Mouse (Mus musculus) C2C12 (cell line): ENCODE data around the gene Nme9. TPM values are rescaled to one million over a fixed set of nuclear protein-coding genes. Genes with fewer than 3 reads are reported as not detected.

ENCODE experiments used
- H3K27me3 ChIP-seq: one replicate; pipeline ENCODE4 v1.6.1; 2011; ENCODE audit not compliant: control insufficient read depth, insufficient read depth, insufficient read length
- H3K36me3 ChIP-seq: one replicate; pipeline ENCODE4 v1.6.1; 2011; ENCODE audit not compliant: control insufficient read depth, insufficient read depth
- H3K4me3 ChIP-seq: one replicate; pipeline ENCODE4 v1.5.1; 2011; ENCODE audit warnings: mild to moderate bottlenecking, control low read depth; ENCODE audit not compliant: poor library complexity, insufficient read depth, severe bottlenecking
- H3K79me2 ChIP-seq: one replicate; pipeline ENCODE4 v1.6.1; 2011; ENCODE audit not compliant: control insufficient read depth, insufficient read depth
- H3K79me3 ChIP-seq: one replicate; pipeline ENCODE4 v1.6.1; 2011; ENCODE audit warnings: low read depth, control low read depth
- H3ac ChIP-seq: one replicate; pipeline ENCODE3; 2011; ENCODE audit warnings: low read depth; ENCODE audit not compliant: control insufficient read depth, insufficient read length
- CEBPB ChIP-seq: IDR thresholded peaks from one replicate; pipeline ENCODE4 v1.6.1; 2011; ENCODE audit warnings: low read depth, mild to moderate bottlenecking, control low read depth, moderate library complexity
- CTCF ChIP-seq: IDR thresholded peaks from one replicate; pipeline ENCODE4 v1.5.1; 2011; ENCODE audit not compliant: control insufficient read depth, insufficient read depth, insufficient read length
- FOSL1 ChIP-seq: IDR thresholded peaks from one replicate; pipeline ENCODE4 v1.8.0; 2011; ENCODE audit warnings: mild to moderate bottlenecking, low read length; ENCODE audit not compliant: poor library complexity, insufficient read depth, severe bottlenecking
- MAX ChIP-seq: IDR thresholded peaks from one replicate; pipeline ENCODE4 v1.6.1; 2011; ENCODE audit warnings: mild to moderate bottlenecking, control low read depth
- MYOD1 ChIP-seq: IDR thresholded peaks from one replicate; pipeline ENCODE4 v1.6.1; 2011; ENCODE audit warnings: low read depth; ENCODE audit not compliant: control insufficient read depth, insufficient read length
- MYOG ChIP-seq: IDR thresholded peaks from one replicate; pipeline ENCODE4 v1.6.1; 2011; ENCODE audit not compliant: control insufficient read depth, insufficient read length; ENCODE audit errors: extremely low read depth
- USF1 ChIP-seq: IDR thresholded peaks from one replicate; pipeline ENCODE4 v1.6.1; 2011; ENCODE audit warnings: low read depth, mild to moderate bottlenecking, control low read depth, moderate library complexity
- polyA plus RNA-seq: library from polyadenylated mRNA; unstranded; fragments of >200 nt; fragmentation: generic; extraction: Trizol; gene quantifications from one replicate; pipeline ENCODE4 v1.2.1, GENCODE M21; 2012; ENCODE audit warnings: missing spikeins

Nme9 gene
- polyA plus RNA-seq, 1 experiment = not detected

- no peaks in the 10 kb centered on the region for H3K36me3 ChIP-seq
- TF ChIP-seq CEBPB = no peak
- no peak for TF ChIP-seq USF1
- no peak for TF ChIP-seq MAX
- TF ChIP-seq CTCF = no peak
- no peak for TF ChIP-seq FOSL1
- TF ChIP-seq MYOG = no peak
- TF ChIP-seq MYOD1 = no peak
- H3K4me3 ChIP-seq = no peak overlapping the region
- H3K27me3 ChIP-seq = no peaks in the 10 kb centered on the region
- no peak overlapping the region for H3ac ChIP-seq
- peaks cover under 1% of the 10 kb centered on the region for H3K79me2 ChIP-seq
- no peaks in the 10 kb centered on the region for H3K79me3 ChIP-seq
Observed at GRCm38 (mm10) chr9:99425262-99425661, 26.0 kb upstream of the Nme9 start.

- Histone ChIP-seq H3K79me2 (peaks cover 17% of the 10 kb centered on the region), H3K79me3 (no peaks in the 10 kb centered on the region), H3ac (no peak overlapping the region), H3K36me3 (no peaks in the 10 kb centered on the region), H3K27me3 (no peaks in the 10 kb centered on the region), H3K4me3 (no peak overlapping the region)
- TF ChIP-seq MYOD1 (no peak), CTCF (no peak), CEBPB (no peak), USF1 (no peak), MYOG (no peak), MAX (no peak), FOSL1 (no peak)
Observed at GRCm38 (mm10) chr9:99428601-99429331, 22.5 kb upstream of the Nme9 start.

- TF ChIP-seq CEBPB (no peak), MYOD1 (no peak), USF1 (no peak), MYOG (no peak), CTCF (no peak), FOSL1 (no peak), MAX (no peak)
Observed at GRCm38 (mm10) chr9:99429845-99430244, 21.4 kb upstream of the Nme9 start.

GRCm38 (mm10) chr9:99430806-99431205 is 20.5 kb upstream of the Nme9 start:
- peaks cover 31% of the 10 kb centered on the region for H3K79me2 ChIP-seq
- no peak overlapping the region for H3K4me3 ChIP-seq
- no peaks in the 10 kb centered on the region for H3K36me3 ChIP-seq
- H3K79me3 ChIP-seq = no peaks in the 10 kb centered on the region
- no peaks in the 10 kb centered on the region for H3K27me3 ChIP-seq
- peak; percentile 84 for TF ChIP-seq USF1
- no peak for TF ChIP-seq FOSL1
- H3ac ChIP-seq = no peak overlapping the region

More at GRCm38 (mm10) chr9:99429845-99430244, 21.4 kb upstream of the Nme9 start:
- Histone ChIP-seq H3K36me3 (no peaks in the 10 kb centered on the region), H3K27me3 (no peaks in the 10 kb centered on the region), H3K79me2 (peaks cover 24% of the 10 kb centered on the region), H3K4me3 (no peak overlapping the region), H3ac (no peak overlapping the region), H3K79me3 (no peaks in the 10 kb centered on the region)

GRCm38 (mm10) chr9:99431346-99431745 is 19.9 kb upstream of the Nme9 start:
- H3K4me3 ChIP-seq = no peak overlapping the region
- no peaks in the 10 kb centered on the region for H3K27me3 ChIP-seq
- no peaks in the 10 kb centered on the region for H3K36me3 ChIP-seq
- no peak for TF ChIP-seq CEBPB
- TF ChIP-seq CTCF = no peak
- no peak for TF ChIP-seq MYOD1
- no peak for TF ChIP-seq MYOG
- no peak for TF ChIP-seq USF1
- no peak for TF ChIP-seq MAX
- TF ChIP-seq FOSL1 = no peak
- H3ac ChIP-seq = no peak overlapping the region
- peaks cover 33% of the 10 kb centered on the region for H3K79me2 ChIP-seq
- H3K79me3 ChIP-seq = no peaks in the 10 kb centered on the region

GRCm38 (mm10) chr9:99431963-99432362 is 19.3 kb upstream of the Nme9 start:
- Histone ChIP-seq H3K36me3 (no peaks in the 10 kb centered on the region), H3K79me2 (peaks cover 33% of the 10 kb centered on the region), H3K27me3 (no peaks in the 10 kb centered on the region), H3K79me3 (no peaks in the 10 kb centered on the region), H3ac (no peak overlapping the region), H3K4me3 (no peak overlapping the region)
- TF ChIP-seq MYOG (no peak), MYOD1 (no peak), FOSL1 (no peak), CEBPB (no peak), MAX (no peak), CTCF (no peak), USF1 (no peak)
